Mouse (Mus musculus) kidney, postnatal 0 days (tissue): ENCODE data around the gene Dgkg. TPM values are rescaled to one million over a fixed set of nuclear protein-coding genes. Genes with fewer than 3 reads are reported as not detected.

Experiments used
- ATAC-seq: fragments of 200-750 bp; cut with Nextera tagmentation; replicated peaks from 2 replicates; pipeline ENCODE4 v1.8.0; 2017; ENCODE audit warnings: low read depth, moderate number of reproducible peaks, moderate TSS enrichment, moderate library complexity; ENCODE audit not compliant: low FRiP score
- DNase-seq: peaks from one replicate; pipeline ENCODE4 v3.0.0-alpha.2; 2016; ENCODE audit warnings: low spot score
- H3K27ac ChIP-seq: fragments of 300-500 bp; sonication (generic); 2 replicates; pipeline ENCODE4 v1.5.1; 2014; ENCODE audit warnings: mild to moderate bottlenecking
- H3K27me3 ChIP-seq: fragments of 300-500 bp; sonication (generic); 2 replicates; pipeline ENCODE4 v1.6.1; 2014; ENCODE audit warnings: low read length, mixed read lengths; ENCODE audit not compliant: insufficient read depth
- H3K36me3 ChIP-seq: fragments of 300-500 bp; sonication (generic); 2 replicates; pipeline ENCODE4 v1.6.1; 2014; ENCODE audit warnings: low read length, mixed read lengths; ENCODE audit not compliant: insufficient read depth
- H3K4me1 ChIP-seq: fragments of 300-500 bp; sonication (generic); replicated peaks from 2 replicates; pipeline ENCODE4 v1.6.1; 2014; ENCODE audit warnings: antibody characterized with exemption, low read length, mixed read lengths; ENCODE audit not compliant: insufficient read depth
- H3K4me2 ChIP-seq: fragments of 300-500 bp; sonication (generic); 2 replicates; pipeline ENCODE4 v1.6.1; 2014; ENCODE audit warnings: mild to moderate bottlenecking, low read length, moderate library complexity, mixed read lengths
- H3K4me3 ChIP-seq: fragments of 300-500 bp; sonication (generic); replicated peaks from 2 replicates; pipeline ENCODE4 v1.5.1; 2014; ENCODE audit warnings: low read depth, low read length
- H3K9ac ChIP-seq: fragments of 300-500 bp; sonication (generic); 2 replicates; pipeline ENCODE4 v1.6.1; 2014; ENCODE audit warnings: low read depth, low read length
- H3K9me3 ChIP-seq: fragments of 300-500 bp; sonication (generic); replicated peaks from 2 replicates; pipeline ENCODE4 v1.6.1; 2016; ENCODE audit warnings: low read length, inconsistent platforms, mixed read lengths
- CTCF ChIP-seq: IDR thresholded peaks from 2 replicates; pipeline ENCODE4 v1.5.1; 2016; ENCODE audit warnings: antibody characterized with exemption, low read depth, mild to moderate bottlenecking, moderate library complexity
- WGBS: fragments of 180-500 bp; shearing (Covaris S2); extraction: QIAGEN DNeasy Blood & Tissue Kit; methylation state at CpG from one replicate; pipeline ENCODE4 v1.1.7; 2014; 5-methylcytosine and 5-hydroxymethylcytosine counted together
- polyA plus RNA-seq: library from polyadenylated mRNA; unstranded; fragments of >200 nt; fragmentation: Nextera tagmentation; extraction: Ambion mirVana; gene quantifications from 2 replicates; pipeline ENCODE4 v1.2.1, GENCODE M21; 2015

Dgkg gene
- polyA plus RNA-seq, 1 experiment from 2014 or later, result 0.67 TPM

DNA sequence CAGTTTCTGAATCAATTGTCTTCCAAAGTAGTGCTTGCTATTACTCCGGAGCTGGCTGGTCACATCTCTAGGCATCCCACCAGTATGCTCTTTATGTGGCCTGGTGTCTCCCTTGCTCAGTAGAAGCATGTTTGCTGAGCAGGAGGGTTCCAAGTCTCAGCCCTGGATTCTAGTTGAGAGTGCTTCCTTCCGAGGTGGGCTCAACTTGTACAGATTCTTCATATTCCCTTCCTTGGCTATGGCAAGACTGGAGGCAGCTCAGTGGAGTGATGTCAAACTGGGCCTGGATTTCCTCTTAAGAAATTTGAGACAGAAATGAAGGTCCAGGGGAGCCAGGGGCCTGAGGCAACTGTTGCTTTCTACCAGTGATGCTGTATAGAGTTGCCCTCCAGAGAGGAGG, 189.9 kb downstream of the Dgkg start:
- Histone ChIP-seq H3K27ac (no peak overlapping the region), H3K4me3 (no peak overlapping the region), H3K36me3 (no peaks in the 10 kb centered on the region), H3K9me3 (no peaks in the 10 kb centered on the region), H3K4me1 (no peaks in the 10 kb centered on the region), H3K27me3 (no peaks in the 10 kb centered on the region), H3K4me2 (no peak overlapping the region), H3K9ac (no peak overlapping the region)
- 92% methylated on average over 2 of the region's 2 CpGs for WGBS
- DNase-seq (no peak), ATAC-seq (no peak)
- no peak for TF ChIP-seq CTCF

DNA sequence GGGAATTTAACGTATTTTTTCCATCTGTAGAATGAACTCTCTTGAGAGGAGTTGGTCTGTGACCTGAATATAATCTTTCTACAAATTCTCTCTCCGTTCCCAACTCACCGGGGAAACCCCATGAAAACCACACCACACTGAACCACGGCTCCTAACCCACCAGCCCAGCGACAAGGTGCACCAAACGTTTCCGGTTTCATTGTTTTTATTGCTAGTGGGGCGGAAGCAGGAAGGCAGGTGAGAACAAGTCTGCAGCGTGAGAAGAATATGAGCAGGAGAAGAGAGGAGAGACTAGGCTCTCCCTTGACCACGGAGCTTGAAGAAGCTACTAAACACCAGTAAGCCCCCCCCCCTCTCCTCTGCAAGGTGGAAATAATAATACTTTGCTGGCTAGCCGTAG, 190.6 kb downstream of the Dgkg start:
- 37% methylated on average over 11 of the region's 11 CpGs for whole genome bisulfite sequencing
- no peak for ATAC-seq

DNA sequence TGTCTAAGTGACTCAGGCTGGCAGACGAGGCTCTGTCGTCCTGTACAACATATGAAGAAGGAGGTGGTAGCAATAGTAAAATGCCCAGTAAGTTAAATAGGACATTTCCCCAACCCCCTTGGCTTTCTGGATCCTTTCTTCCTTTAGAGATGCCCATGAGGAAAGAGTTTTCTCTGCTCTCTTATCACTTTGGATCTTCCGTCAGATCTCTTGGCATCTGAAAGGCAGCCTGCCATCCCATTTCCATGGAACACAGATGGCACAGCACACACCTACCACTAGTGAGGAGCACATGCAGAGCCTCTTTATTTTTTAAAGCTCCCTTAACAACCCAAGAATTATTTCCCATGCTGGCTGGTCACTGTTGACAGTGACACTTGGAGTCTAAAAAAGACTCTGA, 194.8 kb downstream of the Dgkg start:
- H3K9me3 ChIP-seq, result no peaks in the 10 kb centered on the region
- ATAC-seq (no peak), DNase-seq (no peak)
- H3K27ac ChIP-seq, result no peak overlapping the region
- TF ChIP-seq CTCF, result no peak
- no peak overlapping the region for H3K4me3 ChIP-seq
- H3K27me3 ChIP-seq, result no peaks in the 10 kb centered on the region
- no peak overlapping the region for H3K4me2 ChIP-seq
- H3K4me1 ChIP-seq, result no peaks in the 10 kb centered on the region
- no peak overlapping the region for H3K9ac ChIP-seq
- WGBS, result 93% methylated on average over 3 of the region's 3 CpGs
- H3K36me3 ChIP-seq, result no peaks in the 10 kb centered on the region

More for the DNA sequence above, 190.6 kb downstream of the Dgkg start:
- no peak for TF ChIP-seq CTCF
- H3K4me2 ChIP-seq, result no peak overlapping the region
- DNase-seq, result no peak
- no peaks in the 10 kb centered on the region for H3K9me3 ChIP-seq
- no peak overlapping the region for H3K9ac ChIP-seq
- H3K4me3 ChIP-seq, result no peak overlapping the region
- H3K4me1 ChIP-seq, result no peaks in the 10 kb centered on the region
- no peaks in the 10 kb centered on the region for H3K36me3 ChIP-seq
- H3K27me3 ChIP-seq, result no peaks in the 10 kb centered on the region
- H3K27ac ChIP-seq, result no peak overlapping the region

DNA sequence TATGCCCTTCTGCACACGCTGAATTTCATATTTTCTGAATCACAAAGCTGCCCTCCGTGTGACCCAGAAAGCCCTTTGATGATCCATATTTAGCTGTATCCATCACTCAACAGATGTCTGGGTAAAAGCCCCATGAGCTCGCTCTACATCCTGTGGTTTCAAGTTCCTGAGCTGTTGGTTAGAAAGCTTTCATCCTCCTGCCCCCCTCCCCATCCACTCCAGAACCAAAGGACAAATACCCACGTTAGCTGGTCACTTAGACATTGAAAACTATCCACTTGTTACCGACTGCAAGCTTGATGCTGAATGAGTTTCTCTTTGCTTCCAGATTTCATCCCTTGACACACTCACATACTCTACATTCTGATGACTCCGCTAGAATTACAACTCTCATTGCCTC, 195.3 kb downstream of the Dgkg start:
- ATAC-seq (no peak), DNase-seq (no peak)
- no peaks in the 10 kb centered on the region for H3K36me3 ChIP-seq
- no peaks in the 10 kb centered on the region for H3K27me3 ChIP-seq
- no peak overlapping the region for H3K27ac ChIP-seq
- no peak for TF ChIP-seq CTCF
- no peaks in the 10 kb centered on the region for H3K9me3 ChIP-seq
- H3K4me1 ChIP-seq, result no peaks in the 10 kb centered on the region
- 71% methylated on average over 6 of the region's 6 CpGs for WGBS
- no peak overlapping the region for H3K9ac ChIP-seq
- no peak overlapping the region for H3K4me2 ChIP-seq
- H3K4me3 ChIP-seq, result no peak overlapping the region

DNA sequence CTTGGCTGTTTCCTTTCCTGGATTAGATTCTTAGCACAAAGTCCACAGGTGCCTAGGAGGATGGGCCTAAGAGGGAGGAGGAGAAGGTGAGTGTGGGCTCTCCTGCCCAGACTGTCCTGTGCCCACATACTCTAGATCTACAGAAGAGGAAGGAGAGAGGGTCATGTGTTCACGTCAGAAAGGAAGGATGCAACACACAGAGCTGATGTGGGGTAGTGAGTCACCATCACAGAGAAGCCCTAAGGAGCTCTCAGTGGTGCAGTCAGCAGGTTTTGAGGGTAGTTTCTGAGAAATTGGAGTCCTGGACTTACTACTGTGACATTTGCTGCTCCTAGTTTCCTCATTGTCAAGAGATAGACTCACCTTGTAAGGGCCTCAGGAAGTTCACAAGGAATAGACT, 196.1 kb downstream of the Dgkg start:
- H3K27me3 ChIP-seq, result no peaks in the 10 kb centered on the region
- TF ChIP-seq CTCF, result no peak
- no peaks in the 10 kb centered on the region for H3K36me3 ChIP-seq
- H3K4me2 ChIP-seq, result no peak overlapping the region
- H3K9me3 ChIP-seq, result no peaks in the 10 kb centered on the region
- 73% methylated on average over 1 of the region's 1 CpGs for WGBS
- DNase-seq (no peak), ATAC-seq (no peak)
- H3K4me1 ChIP-seq, result no peaks in the 10 kb centered on the region
- H3K4me3 ChIP-seq, result no peak overlapping the region
- no peak overlapping the region for H3K27ac ChIP-seq
- H3K9ac ChIP-seq, result no peak overlapping the region

DNA sequence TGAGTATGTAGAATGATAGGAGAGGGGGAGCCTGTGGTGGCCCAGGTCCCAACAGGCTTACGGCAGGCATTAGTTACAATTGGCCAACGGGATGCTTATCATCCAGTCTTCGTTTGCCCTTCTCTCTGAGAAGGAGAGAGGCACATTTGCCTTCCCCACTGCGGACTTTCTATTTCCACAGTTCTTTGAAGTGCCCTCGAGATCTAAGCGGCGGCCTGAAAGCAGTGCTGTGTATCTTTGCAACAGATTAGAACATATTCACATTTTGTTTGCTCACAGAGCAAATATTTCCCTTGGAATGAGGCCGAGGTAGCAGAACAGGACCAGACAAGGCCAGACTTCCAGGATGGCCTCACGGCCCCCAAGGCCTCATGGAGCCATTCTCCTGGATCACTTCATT, 204.9 kb downstream of the Dgkg start:
- no peak overlapping the region for H3K4me2 ChIP-seq
- DNase-seq, result no peak
- no peak overlapping the region for H3K4me3 ChIP-seq
- no peak for ATAC-seq
- no peaks in the 10 kb centered on the region for H3K4me1 ChIP-seq
- no peak for TF ChIP-seq CTCF
- no peaks in the 10 kb centered on the region for H3K9me3 ChIP-seq
- H3K27ac ChIP-seq, result no peak overlapping the region
- no peaks in the 10 kb centered on the region for H3K36me3 ChIP-seq
- H3K27me3 ChIP-seq, result no peaks in the 10 kb centered on the region
- WGBS, result 84% methylated on average over 9 of the region's 9 CpGs
- no peak overlapping the region for H3K9ac ChIP-seq

DNA sequence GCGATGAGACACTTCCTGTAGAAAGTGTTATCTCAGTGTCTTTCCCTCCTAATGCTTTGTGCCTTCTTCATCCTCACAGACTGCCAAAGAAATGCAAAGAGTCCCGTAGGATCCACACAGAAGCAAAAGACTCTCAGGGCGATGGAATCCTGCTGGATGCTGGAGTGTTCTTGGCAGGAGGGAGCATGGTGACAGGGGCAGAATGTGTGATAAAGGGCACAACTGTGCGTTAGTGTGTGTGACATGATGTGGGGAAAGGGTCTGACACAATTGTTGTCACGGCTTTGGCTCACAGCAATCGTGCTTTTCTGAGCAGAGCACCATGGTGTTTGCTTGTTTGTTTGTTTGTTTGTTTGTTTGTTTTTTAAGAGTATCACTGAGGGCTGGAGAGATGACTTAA, 208.9 kb downstream of the Dgkg start:
- ATAC-seq, result no peak
- no peaks in the 10 kb centered on the region for H3K4me1 ChIP-seq
- H3K4me2 ChIP-seq, result no peak overlapping the region
- no peaks in the 10 kb centered on the region for H3K36me3 ChIP-seq
- no peak overlapping the region for H3K9ac ChIP-seq
- 81% methylated on average over 6 of the region's 6 CpGs for WGBS
- no peaks in the 10 kb centered on the region for H3K27me3 ChIP-seq
- DNase-seq, result no peak
- no peak overlapping the region for H3K27ac ChIP-seq
- no peaks in the 10 kb centered on the region for H3K9me3 ChIP-seq
- TF ChIP-seq CTCF, result no peak
- no peak overlapping the region for H3K4me3 ChIP-seq
